Mouse (Mus musculus): Measurements from ENCODE around the gene Gab2.
"Not testable (repeated sequence)": the region's sequence is repeated elsewhere in the genome, so short reads cannot be mapped to it uniquely, and the experiment has no call there.

The Gab2 gene

GRCm38 (mm10) chr7:97136453-97136852, 55.1 kb downstream of the Gab2 start:
- ATAC-seq (ENCODE audit: low TSS enrichment): no peak

DNA sequence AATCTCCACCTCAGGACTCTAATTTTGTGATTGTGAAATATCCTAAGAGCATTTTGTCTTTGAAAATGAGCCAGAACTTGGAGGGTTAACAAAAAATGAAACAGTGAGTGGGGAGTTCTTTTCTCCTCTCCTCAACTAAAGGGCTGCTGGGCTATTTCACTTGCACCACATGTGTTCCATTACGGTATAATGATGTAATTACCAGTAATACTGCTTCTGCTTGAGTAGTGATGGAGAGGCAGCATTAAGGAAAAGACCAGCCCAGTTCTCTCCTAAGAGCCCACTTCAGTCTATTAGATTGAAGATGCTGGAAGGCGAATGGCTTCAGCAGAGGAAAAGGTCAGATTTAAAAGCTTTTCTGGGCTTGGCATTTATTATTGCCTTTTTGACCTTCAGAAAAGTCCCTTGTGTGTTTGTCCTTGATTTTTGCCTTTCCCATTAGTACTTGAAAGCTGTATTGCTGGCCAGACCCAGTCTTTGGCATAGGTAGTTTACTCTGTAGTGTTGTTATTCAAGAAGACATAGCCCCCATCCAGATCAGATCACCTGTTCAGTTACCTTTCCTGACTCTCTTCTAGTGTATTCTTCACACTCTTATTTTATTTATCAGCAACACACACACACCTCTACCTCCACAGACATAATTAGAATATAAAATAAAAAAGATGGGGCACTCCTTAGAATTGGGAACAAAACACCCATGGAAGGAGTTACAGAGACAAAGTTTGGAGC, 69.9 kb downstream of the Gab2 start:
- ATAC-seq (ENCODE audit: low TSS enrichment): no peak

DNA sequence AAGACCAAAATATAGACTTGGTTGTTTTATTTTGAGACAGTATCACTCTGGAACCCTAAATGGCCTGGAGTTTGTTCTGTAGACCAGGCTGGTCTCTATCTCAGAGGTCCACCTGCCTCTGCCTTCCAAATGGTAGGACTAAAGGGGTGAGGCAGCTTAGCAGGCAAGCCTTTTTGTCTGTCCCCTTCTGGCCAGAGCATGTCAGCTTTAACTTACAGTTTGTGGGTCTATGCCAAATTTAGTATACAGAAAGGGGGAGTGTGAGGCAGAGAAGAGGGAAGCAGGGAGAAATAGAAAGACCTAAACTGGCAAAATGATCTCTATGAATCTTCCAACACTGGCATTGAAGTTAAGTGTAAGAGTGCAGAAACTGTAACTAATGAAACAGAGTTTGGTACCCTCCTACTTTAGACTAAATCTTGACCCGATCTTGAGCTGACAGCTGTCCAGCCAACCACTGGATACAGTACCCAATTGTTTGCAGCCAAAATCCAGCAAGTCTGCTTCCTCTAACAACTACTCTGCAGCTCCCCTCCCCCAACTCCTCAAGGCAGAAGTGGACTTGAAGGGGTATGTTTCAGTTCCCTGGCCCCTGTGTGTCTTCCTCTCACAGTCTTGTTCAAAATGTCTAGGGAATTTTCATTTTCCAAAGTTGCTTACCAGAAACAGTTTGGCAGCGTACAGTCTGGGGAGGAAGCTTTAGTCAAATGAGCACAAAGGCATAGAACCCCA, 73.5 kb downstream of the Gab2 start:
- no peak for ATAC-seq (ENCODE audit: low TSS enrichment)

GRCm38 (mm10) chr7:97164261-97164660, 82.9 kb downstream of the Gab2 start:
- no peak for ATAC-seq (ENCODE audit: low TSS enrichment)

DNA sequence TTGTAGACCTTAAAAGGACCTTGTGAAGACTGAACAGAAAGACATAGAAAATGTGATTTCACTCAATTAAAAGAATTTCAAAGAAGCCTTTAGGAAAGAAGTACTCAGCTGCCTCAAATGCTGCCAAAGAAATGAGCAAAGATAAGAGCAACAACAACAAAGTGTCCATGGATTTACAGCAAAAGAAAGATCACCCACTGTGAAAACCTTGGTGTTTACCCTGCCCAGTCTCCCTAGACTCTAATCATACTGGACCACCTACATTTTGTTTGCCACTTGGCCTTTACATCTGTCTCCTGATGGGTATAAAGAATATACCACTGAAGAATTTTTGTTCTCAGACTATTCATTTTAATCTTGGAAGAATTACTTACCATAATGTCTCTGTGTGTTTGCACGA, 89.7 kb downstream of the Gab2 start:
- ATAC-seq (ENCODE audit: low TSS enrichment): no peak

DNA sequence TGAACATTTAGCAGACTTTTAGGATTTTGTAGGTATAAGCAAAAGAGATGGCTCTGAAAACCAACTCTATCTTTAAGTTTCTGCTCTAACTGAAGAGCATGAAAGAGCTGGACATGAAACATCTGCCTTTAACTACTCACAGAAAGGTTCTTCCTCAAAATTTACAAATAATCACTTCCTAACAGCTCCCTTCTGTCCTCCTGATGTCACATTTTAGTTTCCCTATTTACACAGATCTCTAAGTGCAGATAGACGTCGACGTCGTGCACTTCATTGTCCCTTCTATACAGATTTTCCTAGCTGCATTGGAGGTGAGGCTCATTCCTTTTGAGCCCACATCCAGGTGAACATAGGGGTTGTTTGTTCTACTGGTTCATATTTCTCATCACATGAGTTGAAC, 90.3 kb downstream of the Gab2 start:
- no peak for ATAC-seq (ENCODE audit: low TSS enrichment)

DNA sequence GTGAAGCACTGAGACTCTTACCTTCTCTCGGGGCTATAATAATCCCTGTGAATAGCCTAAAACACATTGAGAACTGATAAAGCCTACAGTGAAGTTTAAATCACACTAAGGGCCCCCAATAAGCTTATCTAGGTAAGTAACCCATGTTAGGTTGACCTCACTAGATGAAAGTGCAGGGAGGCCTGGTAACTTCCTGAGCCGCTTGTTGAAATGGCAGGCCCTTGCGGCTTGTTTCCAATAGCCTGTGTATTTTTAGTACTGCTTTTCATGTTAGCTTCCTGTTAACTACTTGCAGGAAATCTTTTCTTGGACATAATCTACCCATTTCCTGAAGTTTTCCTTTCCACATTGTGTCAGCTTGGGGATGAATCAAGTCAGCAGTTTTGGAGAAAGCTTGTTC, 90.7 kb downstream of the Gab2 start:
- no peak for ATAC-seq (ENCODE audit: low TSS enrichment)

DNA sequence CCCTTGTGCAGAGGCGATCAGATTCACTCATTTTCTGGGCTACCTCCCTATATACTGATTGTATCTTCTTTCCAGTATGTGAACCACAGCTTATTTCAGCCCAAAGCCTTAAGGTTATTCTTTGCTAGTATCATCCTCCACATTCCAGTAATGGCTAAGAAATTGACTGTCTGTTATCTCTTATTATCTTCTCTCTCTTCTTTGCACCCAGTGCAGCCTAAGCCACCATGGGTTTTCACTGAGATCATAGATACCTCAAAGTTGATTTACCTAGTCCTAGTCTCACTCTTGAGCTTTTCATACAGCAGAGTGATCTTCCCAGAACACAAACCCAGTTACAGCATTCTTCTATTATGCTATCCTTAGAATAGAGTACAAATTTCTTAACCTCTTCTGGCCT, 100.5 kb downstream of the Gab2 start:
- no peak for ATAC-seq (ENCODE audit: low TSS enrichment)

- ATAC-seq (ENCODE audit: low TSS enrichment): no peak
Observed at GRCm38 (mm10) chr7:97183426-97183825, 102.0 kb downstream of the Gab2 start.

GRCm38 (mm10) chr7:97184005-97184404, 102.6 kb downstream of the Gab2 start:
- ATAC-seq (ENCODE audit: low TSS enrichment): no peak

DNA sequence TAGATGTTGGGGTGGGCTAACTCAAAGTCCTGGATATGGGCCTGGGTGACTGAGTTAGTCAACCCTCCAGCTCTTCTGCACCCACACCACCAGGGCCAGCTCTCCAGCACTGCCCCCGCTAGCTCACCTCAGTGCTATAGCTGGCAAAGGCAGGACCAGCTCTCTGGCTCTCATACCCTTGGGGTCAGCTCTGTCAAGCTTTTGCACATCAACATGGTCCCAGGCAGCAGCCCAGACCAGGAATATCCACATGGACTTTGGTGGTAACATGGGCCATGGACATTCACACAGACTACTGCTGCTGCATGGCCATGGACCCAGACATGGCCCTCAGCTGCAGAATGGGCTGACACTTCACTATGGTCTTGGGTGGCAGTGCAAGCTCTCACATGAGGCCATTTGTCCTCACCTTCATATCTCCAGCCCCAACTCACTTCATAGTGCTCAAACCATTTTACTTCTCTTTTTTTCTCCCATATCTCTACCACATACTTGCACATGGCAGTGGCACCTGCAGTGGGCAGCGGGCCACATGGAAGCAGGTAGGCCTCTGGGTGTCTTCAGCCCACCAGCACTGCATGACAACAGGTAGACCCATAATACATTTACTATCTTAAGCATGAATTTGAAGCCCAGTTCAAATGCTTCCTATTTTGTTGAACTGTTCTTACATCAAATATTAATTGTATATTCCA, 106.1 kb downstream of the Gab2 start:
- no peak for ATAC-seq (ENCODE audit: low TSS enrichment)

DNA sequence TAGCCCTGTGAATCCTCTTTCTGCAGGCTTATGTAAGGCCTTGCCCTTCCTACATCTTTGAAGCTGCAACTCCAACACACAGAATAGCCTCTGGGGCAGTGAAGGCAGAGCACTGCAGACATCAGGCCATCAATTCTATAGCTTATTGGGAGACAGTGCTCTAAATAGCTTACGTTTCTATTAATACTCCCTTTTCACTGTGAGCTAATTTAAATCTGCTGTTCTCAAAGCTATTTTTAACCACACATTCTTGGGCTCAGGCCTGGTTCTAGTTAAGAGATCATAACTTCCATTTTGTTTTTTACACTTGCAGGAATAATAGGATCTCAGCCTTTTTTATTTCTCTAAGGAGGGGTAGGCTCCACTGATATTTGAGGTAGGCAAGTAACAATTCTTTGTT, 107.7 kb downstream of the Gab2 start:
- peak; percentile 78 for ATAC-seq (ENCODE audit: low TSS enrichment)

DNA sequence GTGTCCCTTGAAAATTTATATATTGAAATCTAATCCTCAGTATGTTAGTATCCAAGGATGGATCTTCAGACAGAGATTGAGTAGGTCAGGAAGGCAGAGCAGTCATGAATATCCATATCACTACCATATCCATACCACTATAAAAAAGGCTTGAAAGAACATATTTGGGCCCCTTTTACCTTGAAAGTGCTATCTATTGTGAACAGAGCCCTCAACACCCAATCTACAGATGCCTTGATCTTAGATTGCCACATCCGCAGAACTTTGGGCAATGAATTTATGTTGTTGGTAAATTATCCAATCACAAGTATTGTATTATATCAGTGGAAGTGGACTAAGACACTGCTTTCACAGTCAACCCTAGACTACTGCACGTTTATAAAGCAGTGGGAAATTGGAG, 122.5 kb downstream of the Gab2 start:
- ATAC-seq (ENCODE audit: low TSS enrichment): no peak

DNA sequence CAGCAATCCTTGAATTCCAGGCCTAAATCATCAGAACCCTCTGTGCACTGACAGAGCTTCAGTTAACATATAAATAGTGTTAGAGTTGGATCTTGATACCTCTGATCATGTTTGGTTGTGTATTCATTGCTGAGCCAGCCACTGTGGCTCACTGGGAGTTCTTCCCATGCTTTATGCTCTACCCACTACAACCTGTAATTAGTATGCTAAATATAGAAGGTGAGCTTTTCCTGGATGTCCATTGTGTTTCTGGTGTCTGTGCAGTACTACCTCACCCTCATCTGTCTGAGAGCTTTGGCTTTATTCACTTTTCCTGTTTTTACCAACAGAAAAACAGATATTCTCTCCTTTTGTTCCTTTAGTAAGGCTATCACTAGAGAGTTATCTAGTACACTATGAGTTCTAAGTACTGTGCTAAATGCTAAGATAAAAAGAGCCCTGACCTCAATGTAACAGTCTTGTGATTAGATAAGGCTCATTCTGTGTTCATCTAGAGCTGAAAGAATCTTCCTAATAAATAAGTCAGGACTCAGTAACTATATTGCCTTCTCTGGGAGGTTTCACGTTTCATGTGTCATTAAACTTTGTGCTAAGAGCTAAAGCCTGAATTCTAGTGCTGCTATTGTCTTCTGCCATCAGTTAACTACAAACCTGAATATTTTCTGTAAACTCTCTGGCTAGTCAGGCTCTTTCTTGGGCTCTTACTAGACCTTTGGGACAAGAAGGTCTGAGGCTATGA, 127.6 kb downstream of the Gab2 start:
- ATAC-seq (ENCODE audit: low TSS enrichment): no peak

DNA sequence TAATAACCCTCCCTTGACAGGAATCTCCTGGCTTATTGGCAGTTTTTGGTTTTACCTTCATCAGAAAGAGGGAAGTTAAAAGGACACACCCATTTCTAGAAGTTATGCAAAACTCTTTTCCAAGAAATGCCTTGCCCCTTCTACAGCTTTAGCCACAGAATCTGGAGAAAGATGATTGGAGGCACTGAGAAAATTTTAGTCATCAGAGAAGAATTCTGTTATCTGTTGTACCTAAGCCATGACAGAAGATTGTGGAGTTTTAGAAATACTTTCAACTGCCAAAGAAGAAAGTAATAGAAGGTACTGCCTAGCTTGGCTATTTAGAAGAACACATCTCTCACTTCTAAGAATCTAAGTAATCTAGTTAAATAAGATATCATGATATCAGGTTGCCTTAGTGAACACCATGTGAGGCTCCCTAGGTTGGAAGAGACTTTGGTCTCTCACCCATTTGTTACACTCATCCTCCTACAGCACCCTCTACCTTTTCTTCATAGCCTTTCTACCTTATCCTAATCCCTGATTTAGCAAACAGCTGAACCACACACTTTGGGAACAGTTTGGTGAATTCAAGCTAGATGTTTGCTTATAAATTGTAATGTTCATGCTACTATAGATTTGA, 128.8 kb downstream of the Gab2 start:
- no peak for ATAC-seq (ENCODE audit: low TSS enrichment)

DNA sequence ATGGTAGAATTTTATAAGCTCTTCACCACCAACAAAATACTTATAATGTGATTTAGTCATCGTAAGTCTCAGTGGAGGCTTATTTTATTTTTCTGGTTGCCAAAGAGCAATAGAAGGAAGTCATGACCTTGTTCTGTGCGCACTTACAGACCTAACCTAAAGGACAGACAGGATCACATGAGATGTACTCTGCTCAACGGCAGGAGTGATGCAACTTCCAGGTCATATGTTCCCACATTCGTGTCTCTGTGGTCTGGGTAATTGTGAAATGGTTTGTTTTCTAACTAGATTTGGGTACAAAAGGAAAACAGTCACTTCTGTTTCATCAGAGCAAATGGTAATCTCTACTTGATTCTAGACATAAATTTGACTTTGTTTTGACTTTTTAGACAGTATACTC, 129.7 kb downstream of the Gab2 start:
- no peak for ATAC-seq (ENCODE audit: low TSS enrichment)

DNA sequence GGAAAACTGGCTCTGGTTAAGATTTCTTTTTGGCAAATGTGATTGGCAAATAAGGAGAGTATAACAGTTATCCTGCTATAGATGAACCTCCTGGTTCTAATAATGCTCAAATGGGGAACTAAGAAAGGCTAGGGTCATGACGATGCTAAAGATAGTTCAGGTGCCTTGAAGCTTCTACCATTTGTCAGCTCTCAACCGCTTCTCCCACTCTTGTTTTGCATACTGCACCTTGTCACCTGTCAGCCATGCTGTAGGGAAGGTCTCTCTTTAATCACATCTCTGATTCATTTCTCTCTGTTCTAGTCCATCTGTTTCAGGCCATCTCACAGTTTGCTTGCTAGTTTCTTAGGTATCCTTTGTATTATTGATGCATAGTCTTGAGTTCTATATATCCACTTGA, 142.4 kb downstream of the Gab2 start:
- ATAC-seq (ENCODE audit: low TSS enrichment): no peak

- ATAC-seq (ENCODE audit: low TSS enrichment): peak; percentile 86
Observed at GRCm38 (mm10) chr7:97245261-97245949, 164.0 kb downstream of the Gab2 start.

DNA sequence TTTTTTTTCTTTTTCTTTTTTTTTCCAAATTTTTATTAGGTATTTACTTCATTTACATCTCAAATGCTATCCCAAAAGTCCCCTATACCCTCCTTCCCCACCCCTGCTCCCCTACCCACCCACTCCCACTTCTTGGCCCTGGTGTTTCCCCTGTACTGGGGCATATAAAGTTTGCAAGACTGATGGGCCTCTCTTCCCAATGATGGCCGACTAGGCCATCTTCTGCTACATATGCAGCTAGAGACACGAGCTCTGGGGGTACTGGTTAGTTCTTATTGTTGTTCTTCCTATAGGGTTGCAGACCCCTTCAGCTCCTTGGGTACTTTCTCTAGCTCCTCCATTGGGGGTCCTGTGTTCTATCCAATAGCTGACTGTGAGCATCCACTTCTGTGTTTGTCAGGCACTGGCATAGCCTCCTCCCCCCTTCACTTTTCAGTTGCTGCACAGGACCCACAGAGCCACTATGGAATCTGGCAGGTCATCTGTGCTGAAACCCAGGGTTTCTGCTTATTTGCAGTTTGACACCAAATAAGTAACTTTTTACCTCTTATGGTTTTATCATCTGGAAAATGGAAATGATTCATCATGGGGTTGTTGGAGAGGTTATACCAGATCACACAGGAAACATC, 164.7 kb downstream of the Gab2 start:
- ATAC-seq (ENCODE audit: low TSS enrichment): not testable (repeated sequence)

DNA sequence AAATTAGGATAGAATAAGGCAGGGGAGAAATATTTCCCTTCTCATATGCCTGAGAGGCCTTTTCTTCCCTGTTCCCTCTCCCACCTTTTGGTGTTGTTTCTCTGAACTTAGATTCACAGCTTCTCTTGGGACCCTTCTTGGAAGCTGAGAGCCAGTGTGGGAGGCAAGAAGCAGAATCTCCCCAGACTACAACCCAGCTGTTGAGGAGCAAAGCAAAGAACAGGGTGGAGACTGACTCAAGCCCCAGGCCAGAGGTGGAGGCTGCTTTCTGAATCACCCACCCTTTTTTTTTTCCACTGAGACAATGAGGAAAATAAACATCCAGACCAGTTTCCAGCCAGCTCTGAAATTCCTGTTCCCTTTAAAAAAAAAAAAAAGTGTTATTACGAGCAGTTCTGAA, 166.3 kb downstream of the Gab2 start:
- no peak for ATAC-seq (ENCODE audit: low TSS enrichment)

- 0 out of 2 replicates have a peak, but pooled peaks have one; percentile 32 for ATAC-seq (ENCODE audit: low TSS enrichment)
Observed at GRCm38 (mm10) chr7:97248136-97248535, 166.8 kb downstream of the Gab2 start.
